Comparison of ENCODE assay signal across 8 mouse cellular contexts in genomic region chr7:130518213-130519095, GRCm38 (mm10). TPM values are rescaled to one million over a fixed set of nuclear protein-coding genes. Genes with fewer than 3 reads are reported as not detected.
DNase-seq lines count a peak whose midpoint lies in the region; ATAC-seq and TF ChIP-seq lines count a peak whose summit lies in the region.

No protein-coding gene starts in this region.

- H3K27me3 ChIP-seq in embryonic facial prominence, embryonic 14.5 days (replicated peaks; ENCODE audit: control insufficient read depth, insufficient read depth, low read length): no peaks in the 10 kb centered on the region
- H3K27me3 ChIP-seq in intestine, embryonic 14.5 days (replicated peaks; ENCODE audit: control insufficient read depth, insufficient read depth, low read length): no peaks in the 10 kb centered on the region

- no peak for ATAC-seq in embryonic facial prominence, embryonic 14.5 days (ENCODE audit: low read depth)
- no peak for ATAC-seq in intestine, embryonic 14.5 days (replicated peaks; ENCODE audit: low FRiP score, low TSS enrichment, low read depth)

- no peaks in the 10 kb centered on the region for H3K9me3 ChIP-seq in embryonic facial prominence, embryonic 14.5 days (ENCODE audit: control insufficient read depth, low read length)
- no peaks in the 10 kb centered on the region for H3K9me3 ChIP-seq in intestine, embryonic 14.5 days (ENCODE audit: control insufficient read depth, low read length)

- WGBS in embryonic facial prominence, embryonic 14.5 days: 28% methylated on average over 26 of the region's 26 CpGs
- 23% methylated on average over 26 of the region's 26 CpGs for WGBS in intestine, embryonic 14.5 days

- intact Hi-C loops in left cerebral cortex, adult 2 months (cut with DNase I): loop anchor here (2.0 kb wide), 1 partner anchor 28 kb away; no protein-coding TSS in a partner anchor

- H3K4me2 ChIP-seq in embryonic facial prominence, embryonic 14.5 days (ENCODE audit: low read depth, low read length): peak overlapping the region; percentile 91
- peak overlapping the region; percentile 55 for H3K4me2 ChIP-seq in intestine, embryonic 14.5 days (ENCODE audit: low read length)

- DNase-seq in left cerebral cortex, adult 2 months (ENCODE audit: extremely low spot score in 1 of 2, low spot score in 2 of 2): no peak
- no peak for DNase-seq in left cerebral cortex, adult 9 months (ENCODE audit: low spot score in 2 of 2)
- DNase-seq in embryonic facial prominence, embryonic 14.5 days (ENCODE audit: low spot score): no peak
- peak; percentile 56 for DNase-seq in intestine, embryonic 14.5 days (ENCODE audit: low spot score)
- DNase-seq in lung, postnatal 14 days: peak; percentile 7
- no peak for DNase-seq in right cerebral cortex, adult 18-20 months
- no peak for DNase-seq in adrenal gland, postnatal 25 days
- DNase-seq in left cerebral cortex, adult 8-10 months (ENCODE audit: low spot score in 2 of 2): no peak

- H3K9ac ChIP-seq in embryonic facial prominence, embryonic 14.5 days (ENCODE audit: low read depth, low read length): peak overlapping the region; percentile 79
- peak overlapping the region; percentile 88 for H3K9ac ChIP-seq in intestine, embryonic 14.5 days (ENCODE audit: low read length)

- no peak for TF ChIP-seq CTCF in left cerebral cortex, adult 2 months (IDR thresholded peaks at IDR 0.05)

- H3K4me3 ChIP-seq in left cerebral cortex, adult 2 months: peak overlapping the region; percentile 83
- H3K4me3 ChIP-seq in embryonic facial prominence, embryonic 14.5 days (ENCODE audit: low read depth, low read length): peak overlapping the region; percentile 58
- peak overlapping the region; percentile 83 for H3K4me3 ChIP-seq in intestine, embryonic 14.5 days (ENCODE audit: low read depth, low read length)

- peaks cover 11% of the 10 kb centered on the region; the same call in 1 of the 2 replicates for H3K4me1 ChIP-seq in embryonic facial prominence, embryonic 14.5 days (ENCODE audit: control insufficient read depth, insufficient read depth, low read length)
- peaks cover 3% of the 10 kb centered on the region; the same call in 1 of the 2 replicates for H3K4me1 ChIP-seq in intestine, embryonic 14.5 days (replicated peaks; ENCODE audit: control insufficient read depth, insufficient read depth, low read length)

- H3K36me3 ChIP-seq in embryonic facial prominence, embryonic 14.5 days (ENCODE audit: control insufficient read depth, insufficient read depth, low read length): 0 out of 2 replicates have a peak, but pooled peaks cover 3% of the 10 kb centered on the region
- H3K36me3 ChIP-seq in intestine, embryonic 14.5 days (ENCODE audit: control insufficient read depth, insufficient read depth, low read length): peaks cover 14% of the 10 kb centered on the region

- peak overlapping the region; percentile 99 for H3K27ac ChIP-seq in left cerebral cortex, adult 2 months
- peak overlapping the region; percentile 98 for H3K27ac ChIP-seq in embryonic facial prominence, embryonic 14.5 days (replicated peaks; ENCODE audit: low read depth, low read length)
- H3K27ac ChIP-seq in intestine, embryonic 14.5 days (ENCODE audit: low read depth): peak overlapping the region; percentile 98

RNA-seq across cellular contexts. Expression of gene Ate1, which starts 1.7 kb away (rescaled TPM):
- 10 to 100 TPM; 63.8 to 64.7 TPM for total RNA-seq in left cerebral cortex, adult 2 months (2021)
- 57.9 and 60.4 TPM in 2 replicates for polyA plus RNA-seq in embryonic facial prominence, embryonic 14.5 days (2014; fragmentation: Nextera tagmentation; extraction: Ambion mirVana)
- 63.1 and 64.2 TPM in 2 replicates for polyA plus RNA-seq in intestine, embryonic 14.5 days (2014; fragmentation: Nextera tagmentation; extraction: Ambion mirVana)
- total RNA-seq in adrenal gland, postnatal 25 days (2021): 42.2 and 49.2 TPM in 2 replicates
- 10 to 100 TPM; 64.4 to 83.5 (median 67.3) TPM for total RNA-seq in left cerebral cortex, adult 8-10 months (2022)

RNA-seq across cellular contexts. Expression of gene Nsmce4a, which starts 54.5 kb away (rescaled TPM):
- 10 to 100 TPM; 33.6 to 40.3 TPM for total RNA-seq in left cerebral cortex, adult 2 months (2021)
- 142 and 159 TPM in 2 replicates for polyA plus RNA-seq in embryonic facial prominence, embryonic 14.5 days (2014; fragmentation: Nextera tagmentation; extraction: Ambion mirVana)
- polyA plus RNA-seq in intestine, embryonic 14.5 days (2014; fragmentation: Nextera tagmentation; extraction: Ambion mirVana): 173 and 178 TPM in 2 replicates
- 61.8 and 91.4 TPM in 2 replicates for total RNA-seq in adrenal gland, postnatal 25 days (2021)
- 10 to 100 TPM; 37.5 to 40.9 (median 40.4) TPM for total RNA-seq in left cerebral cortex, adult 8-10 months (2022)

RNA-seq across cellular contexts. Expression of gene Tacc2, which starts 58.8 kb away (rescaled TPM):
- total RNA-seq in left cerebral cortex, adult 2 months (2021): 10 to 100 TPM; 65.9 to 67.6 TPM
- polyA plus RNA-seq in embryonic facial prominence, embryonic 14.5 days (2014; fragmentation: Nextera tagmentation; extraction: Ambion mirVana): 42.2 and 44.4 TPM in 2 replicates
- 33.7 and 38.4 TPM in 2 replicates for polyA plus RNA-seq in intestine, embryonic 14.5 days (2014; fragmentation: Nextera tagmentation; extraction: Ambion mirVana)
- 40.0 and 46.6 TPM in 2 replicates for total RNA-seq in adrenal gland, postnatal 25 days (2021)
- total RNA-seq in left cerebral cortex, adult 8-10 months (2022): 10 to 100 TPM; 64.2 to 70.3 (median 68.0) TPM

Comparison
In these comparisons a context has a peak if more than half of its experiments do, and no peak if none do; other contexts are left out.
1. DNase-seq: peak in intestine, embryonic 14.5 days (single experiment) and lung, postnatal 14 days (single experiment); none in left cerebral cortex, adult 2 months (0 of 2), left cerebral cortex, adult 9 months (0 of 2), embryonic facial prominence, embryonic 14.5 days (single experiment), right cerebral cortex, adult 18-20 months (single experiment), adrenal gland, postnatal 25 days (single experiment) and left cerebral cortex, adult 8-10 months (0 of 2).
2. Peak in every context shown above with its lines, with median percentiles within 50 percentile points of each other: H3K27ac ChIP-seq and H3K4me3 ChIP-seq.